In genomic region chr5:124963806-124964672, GRCm38 (mm10) we compare ENCODE assay signal across 8 mouse cellular contexts. TPM values are rescaled to one million over a fixed set of nuclear protein-coding genes. Genes with fewer than 3 reads are reported as not detected.
DNase-seq lines count a peak whose midpoint lies in the region; ATAC-seq and TF ChIP-seq lines count a peak whose summit lies in the region.

No protein-coding gene starts in this region.

- no peak overlapping the region for H3K27ac ChIP-seq in brown adipose tissue, adult 24 weeks (replicated peaks; ENCODE audit: low read depth, low read length)
- H3K27ac ChIP-seq in heart, embryonic 15.5 days, result peak overlapping the region; percentile 64
- peak overlapping the region; percentile 32; the same call in 1 of the 2 replicates for H3K27ac ChIP-seq in kidney, postnatal 0 days
- H3K27ac ChIP-seq in limb, embryonic 14.5 days (replicated peaks; ENCODE audit: low read depth, low read length), result peak overlapping the region; percentile 78

- WGBS in heart, embryonic 15.5 days, result 47% methylated on average over 22 of the region's 22 CpGs
- WGBS in kidney, postnatal 0 days, result 27% methylated on average over 22 of the region's 22 CpGs
- WGBS in limb, embryonic 14.5 days, result 53% methylated on average over 22 of the region's 22 CpGs

- ATAC-seq in heart, embryonic 15.5 days (replicated peaks; ENCODE audit: insufficient number of reproducible peaks, insufficient read depth, low FRiP score, low read depth), result no peak; the same call in 1 of the 2 replicates
- 0 out of 2 replicates have a peak, but pooled peaks have one; percentile 30 for ATAC-seq in kidney, postnatal 0 days (replicated peaks; ENCODE audit: low FRiP score, low read depth)
- peak; percentile 53 for ATAC-seq in limb, embryonic 14.5 days (ENCODE audit: low FRiP score, low read depth)
- no peak for ATAC-seq in inflammation-experienced regulatory T-cells, adult 6 months

- DNase-seq in embryo, embryonic 9.5 days (ENCODE audit: extremely low spot score), result peak; percentile 62
- peak; percentile 61 for DNase-seq in kidney, postnatal 0 days (ENCODE audit: low spot score)
- peak; percentile 84 for DNase-seq in limb, embryonic 14.5 days (ENCODE audit: low spot score)
- DNase-seq in neural tube, embryonic 10.5 days (ENCODE audit: extremely low spot score, low spot score), result peak; percentile 76
- no peak for DNase-seq in thymus, postnatal 10 days (ENCODE audit: low spot score in 2 of 2)

- peak overlapping the region; percentile 56 for H3K4me2 ChIP-seq in heart, embryonic 15.5 days
- peak overlapping the region; percentile 42 for H3K4me2 ChIP-seq in kidney, postnatal 0 days (ENCODE audit: low read length)
- H3K4me2 ChIP-seq in limb, embryonic 14.5 days (replicated peaks; ENCODE audit: low read depth, low read length, severe bottlenecking), result peak overlapping the region; percentile 16

- H3K9me3 ChIP-seq in heart, embryonic 15.5 days (replicated peaks), result no peaks in the 10 kb centered on the region
- H3K9me3 ChIP-seq in kidney, postnatal 0 days (replicated peaks; ENCODE audit: low read length), result no peaks in the 10 kb centered on the region; the same call in 1 of the 2 replicates
- H3K9me3 ChIP-seq in limb, embryonic 14.5 days (ENCODE audit: control insufficient read depth, low read length), result peaks cover 3% of the 10 kb centered on the region; the same call in 1 of the 2 replicates

- H3K4me3 ChIP-seq in brown adipose tissue, adult 24 weeks (ENCODE audit: insufficient read depth, low read depth, low read length), result peak overlapping the region; percentile 33
- peak overlapping the region; percentile 21 for H3K4me3 ChIP-seq in heart, embryonic 15.5 days
- no peak overlapping the region; the same call in 1 of the 2 replicates for H3K4me3 ChIP-seq in kidney, postnatal 0 days (replicated peaks; ENCODE audit: low read depth, low read length)
- H3K4me3 ChIP-seq in limb, embryonic 14.5 days (replicated peaks; ENCODE audit: low read length), result no peak overlapping the region

- no peak for TF ChIP-seq CTCF in kidney, postnatal 0 days (IDR thresholded peaks at IDR 0.05; ENCODE audit: low read depth)

- H3K36me3 ChIP-seq in heart, embryonic 15.5 days, result no peaks in the 10 kb centered on the region
- H3K36me3 ChIP-seq in kidney, postnatal 0 days (ENCODE audit: insufficient read depth, low read length), result no peaks in the 10 kb centered on the region
- H3K36me3 ChIP-seq in limb, embryonic 14.5 days (ENCODE audit: control insufficient read depth, insufficient read depth, low read length), result no peaks in the 10 kb centered on the region

- H3K27me3 ChIP-seq in heart, embryonic 15.5 days, result no peaks in the 10 kb centered on the region; the same call in 1 of the 2 replicates
- H3K27me3 ChIP-seq in kidney, postnatal 0 days (ENCODE audit: insufficient read depth, low read length), result no peaks in the 10 kb centered on the region
- no peaks in the 10 kb centered on the region for H3K27me3 ChIP-seq in limb, embryonic 14.5 days (ENCODE audit: control insufficient read depth, insufficient read depth, low read length)

- TF ChIP-seq POLR2A in limb, embryonic 14.5 days (IDR thresholded peaks at IDR 0.05; ENCODE audit: borderline replicate concordance, extremely low read depth, insufficient read depth, insufficient read length), result 0 out of 2 replicates have a peak, but pooled peaks have one; percentile 16

- H3K9ac ChIP-seq in heart, embryonic 15.5 days, result 0 out of 2 replicates have a peak overlapping the region, but pooled peaks have one; percentile 7
- 0 out of 2 replicates have a peak overlapping the region, but pooled peaks have one; percentile 6 for H3K9ac ChIP-seq in kidney, postnatal 0 days (ENCODE audit: low read depth, low read length)
- H3K9ac ChIP-seq in limb, embryonic 14.5 days (ENCODE audit: low read depth, low read length, severe bottlenecking), result 0 out of 2 replicates have a peak overlapping the region, but pooled peaks have one; percentile 4

- peaks cover 2% of the 10 kb centered on the region for H3K4me1 ChIP-seq in brown adipose tissue, adult 24 weeks (ENCODE audit: control insufficient read depth, insufficient read depth, insufficient read length, low read length)
- peaks cover 26% of the 10 kb centered on the region for H3K4me1 ChIP-seq in heart, embryonic 15.5 days (replicated peaks)
- H3K4me1 ChIP-seq in kidney, postnatal 0 days (replicated peaks; ENCODE audit: insufficient read depth, low read length), result peaks cover 10% of the 10 kb centered on the region
- peaks cover 44% of the 10 kb centered on the region for H3K4me1 ChIP-seq in limb, embryonic 14.5 days (ENCODE audit: control insufficient read depth, insufficient read depth, low read length)

RNA-seq across cellular contexts. Expression of gene Rflna, which starts 39.0 kb away (rescaled TPM):
- polyA plus RNA-seq in brown adipose tissue, adult 24 weeks (2012; ENCODE audit: insufficient read depth, insufficient read length, missing spikeins), result not detected in 2 replicates
- polyA plus RNA-seq in heart, embryonic 15.5 days (2015; fragmentation: Nextera tagmentation; extraction: Ambion mirVana), result 1.3 and 2.3 TPM in 2 replicates
- polyA plus RNA-seq in kidney, postnatal 0 days (2015; fragmentation: Nextera tagmentation; extraction: Ambion mirVana), result 8.5 and 9.1 TPM in 2 replicates
- 107 and 154 TPM in 2 replicates for polyA plus RNA-seq in limb, embryonic 14.5 days (2012; rRNA removed)
- 47.4 and 55.8 TPM in 2 replicates for polyA plus RNA-seq in limb, embryonic 14.5 days (2014; fragmentation: Nextera tagmentation; extraction: Ambion mirVana)
- polyA plus RNA-seq in inflammation-experienced regulatory T-cells, adult 6 months (2017; shearing (Covaris generic)), result under 1 TPM in 2 of 3 experiments, not detected in 1; 0.36 to 0.87 TPM

Comparison
In these comparisons a context has a peak if more than half of its experiments do, and no peak if none do; other contexts are left out.
1. H3K4me3 ChIP-seq: peak in brown adipose tissue, adult 24 weeks (single experiment) and heart, embryonic 15.5 days (single experiment); none in kidney, postnatal 0 days (single experiment) and limb, embryonic 14.5 days (single experiment).
2. DNase-seq: peak in embryo, embryonic 9.5 days (single experiment), kidney, postnatal 0 days (single experiment), limb, embryonic 14.5 days (single experiment) and neural tube, embryonic 10.5 days (single experiment); none in thymus, postnatal 10 days (0 of 2).
3. ATAC-seq: peak in kidney, postnatal 0 days (single experiment) and limb, embryonic 14.5 days (single experiment); none in heart, embryonic 15.5 days (single experiment) and inflammation-experienced regulatory T-cells, adult 6 months (single experiment).
4. Peak in every context shown above with its lines, with median percentiles within 50 percentile points of each other: H3K4me2 ChIP-seq and H3K9ac ChIP-seq.